19 mouse cellular contexts compared by ENCODE assay signal in genomic region chr1:145139267-145139651, GRCm38 (mm10).
DNase-seq lines count a peak whose midpoint lies in the region; ATAC-seq and TF ChIP-seq lines count a peak whose summit lies in the region.
"Had no signal": no experiment of that assay in that cellular context is flagged by ENCODE, and none has a peak within 500 bp of the region (broad histone marks: within the 10 kb centered on the region; RNA-seq: fewer than 3 reads in every experiment).

No protein-coding gene starts in this region.

- H3K4me3 ChIP-seq in forebrain, embryonic 13.5 days: no peak overlapping the region
- no peak overlapping the region for H3K4me3 ChIP-seq in forebrain, embryonic 11.5 days (ENCODE audit: low read depth, low read length)
- H3K4me3 ChIP-seq in hindbrain, embryonic 16.5 days (ENCODE audit: low read length): no peak overlapping the region
- H3K4me3 ChIP-seq in hindbrain, postnatal 0 days (ENCODE audit: low read length): no peak overlapping the region
- peak overlapping the region; percentile 76 for H3K4me3 ChIP-seq in megakaryocyte, embryonic 14.5 days (replicated peaks)
- H3K4me3 ChIP-seq: embryonic facial prominence, embryonic 13.5 days; gastrocnemius, adult 2 months; hindbrain, embryonic 12.5 days; intestine, embryonic 15.5 days had no signal

- H3K27me3 ChIP-seq in forebrain, embryonic 13.5 days: no peaks in the 10 kb centered on the region
- no peaks in the 10 kb centered on the region for H3K27me3 ChIP-seq in forebrain, embryonic 11.5 days (ENCODE audit: control insufficient read depth, insufficient read depth, low read length)
- no peaks in the 10 kb centered on the region for H3K27me3 ChIP-seq in hindbrain, embryonic 16.5 days (replicated peaks; ENCODE audit: control insufficient read depth, insufficient read depth, low read length)
- no peaks in the 10 kb centered on the region for H3K27me3 ChIP-seq in hindbrain, postnatal 0 days (ENCODE audit: insufficient read depth, low read length)
- no peaks in the 10 kb centered on the region for H3K27me3 ChIP-seq in megakaryocyte, embryonic 14.5 days (replicated peaks)
- H3K27me3 ChIP-seq: embryonic facial prominence, embryonic 13.5 days; hindbrain, embryonic 12.5 days; intestine, embryonic 15.5 days had no signal

- H3K9ac ChIP-seq in forebrain, embryonic 13.5 days: no peak overlapping the region
- H3K9ac ChIP-seq in forebrain, embryonic 11.5 days (ENCODE audit: low read length): no peak overlapping the region
- H3K9ac ChIP-seq in hindbrain, embryonic 16.5 days (ENCODE audit: low read depth, low read length): no peak overlapping the region
- no peak overlapping the region for H3K9ac ChIP-seq in hindbrain, postnatal 0 days (replicated peaks; ENCODE audit: low read length)
- H3K9ac ChIP-seq: embryonic facial prominence, embryonic 13.5 days; hindbrain, embryonic 12.5 days; intestine, embryonic 15.5 days had no signal

- no peaks in the 10 kb centered on the region for H3K9me3 ChIP-seq in forebrain, embryonic 13.5 days (replicated peaks)
- H3K9me3 ChIP-seq in forebrain, embryonic 11.5 days (ENCODE audit: control insufficient read depth, low read length): no peaks in the 10 kb centered on the region
- no peaks in the 10 kb centered on the region for H3K9me3 ChIP-seq in hindbrain, embryonic 16.5 days (ENCODE audit: control insufficient read depth, low read length)
- no peaks in the 10 kb centered on the region for H3K9me3 ChIP-seq in hindbrain, postnatal 0 days (ENCODE audit: low read length)
- no peaks in the 10 kb centered on the region for H3K9me3 ChIP-seq in megakaryocyte, embryonic 14.5 days
- H3K9me3 ChIP-seq: embryonic facial prominence, embryonic 13.5 days; hindbrain, embryonic 12.5 days; intestine, embryonic 15.5 days had no signal

- TF ChIP-seq CTCF in hindbrain, postnatal 0 days (IDR thresholded peaks at IDR 0.05; ENCODE audit: low read depth): no peak

- no peak overlapping the region for H3K4me2 ChIP-seq in forebrain, embryonic 13.5 days
- no peak overlapping the region for H3K4me2 ChIP-seq in forebrain, embryonic 11.5 days (ENCODE audit: low read depth, low read length, severe bottlenecking)
- H3K4me2 ChIP-seq in hindbrain, embryonic 16.5 days (ENCODE audit: low read length): no peak overlapping the region
- H3K4me2 ChIP-seq in hindbrain, postnatal 0 days (ENCODE audit: low read depth, low read length): no peak overlapping the region
- H3K4me2 ChIP-seq: embryonic facial prominence, embryonic 13.5 days; hindbrain, embryonic 12.5 days; intestine, embryonic 15.5 days had no signal

- H3K36me3 ChIP-seq in forebrain, embryonic 13.5 days (ENCODE audit: poor library complexity, severe bottlenecking): no peaks in the 10 kb centered on the region
- no peaks in the 10 kb centered on the region for H3K36me3 ChIP-seq in forebrain, embryonic 11.5 days (ENCODE audit: control insufficient read depth, insufficient read depth, low read length)
- H3K36me3 ChIP-seq in hindbrain, embryonic 16.5 days (ENCODE audit: control insufficient read depth, insufficient read depth, low read length): no peaks in the 10 kb centered on the region
- H3K36me3 ChIP-seq in hindbrain, postnatal 0 days (ENCODE audit: insufficient read depth, low read length): no peaks in the 10 kb centered on the region
- H3K36me3 ChIP-seq in megakaryocyte, embryonic 14.5 days (replicated peaks; ENCODE audit: low read length): peaks cover 3% of the 10 kb centered on the region
- H3K36me3 ChIP-seq: embryonic facial prominence, embryonic 13.5 days; G1E; hindbrain, embryonic 12.5 days; intestine, embryonic 15.5 days had no signal

- H3K27ac ChIP-seq in forebrain, embryonic 13.5 days: no peak overlapping the region
- no peak overlapping the region for H3K27ac ChIP-seq in forebrain, embryonic 11.5 days (ENCODE audit: low read depth, low read length)
- no peak overlapping the region for H3K27ac ChIP-seq in hindbrain, embryonic 16.5 days (ENCODE audit: low read depth, low read length)
- no peak overlapping the region for H3K27ac ChIP-seq in hindbrain, postnatal 0 days
- H3K27ac ChIP-seq: embryonic facial prominence, embryonic 13.5 days; gastrocnemius, adult 2 months; hindbrain, embryonic 12.5 days; intestine, embryonic 15.5 days had no signal

- peaks cover 3% of the 10 kb centered on the region; the same call in 1 of the 2 replicates for H3K4me1 ChIP-seq in forebrain, embryonic 13.5 days
- H3K4me1 ChIP-seq in forebrain, embryonic 11.5 days (replicated peaks; ENCODE audit: control insufficient read depth, insufficient read depth, low read length): no peaks in the 10 kb centered on the region
- peaks cover 5% of the 10 kb centered on the region; the same call in 1 of the 2 replicates for H3K4me1 ChIP-seq in hindbrain, embryonic 16.5 days (ENCODE audit: control insufficient read depth, insufficient read depth, low read depth, low read length)
- no peaks in the 10 kb centered on the region for H3K4me1 ChIP-seq in hindbrain, postnatal 0 days (ENCODE audit: insufficient read depth, low read length)
- peaks cover 39% of the 10 kb centered on the region for H3K4me1 ChIP-seq in megakaryocyte, embryonic 14.5 days
- H3K4me1 ChIP-seq: embryonic facial prominence, embryonic 13.5 days; hindbrain, embryonic 12.5 days; intestine, embryonic 15.5 days had no signal

- no peak for DNase-seq in forebrain, embryonic 11.5 days (ENCODE audit: low spot score)
- no peak for DNase-seq in hindbrain, postnatal 0 days (ENCODE audit: low spot score)
- DNase-seq in adrenal gland, postnatal 36 days: no peak
- DNase-seq: adrenal gland, postnatal 10 days; B cell, adult 2 months; cerebellum, adult 11-12 months; cerebellum, adult 9-10 months; gastrocnemius, adult 2 months; gastrocnemius, postnatal 25 days; heart, postnatal 4 days had no signal

- ATAC-seq in forebrain, embryonic 13.5 days: peak; percentile 48
- ATAC-seq in forebrain, embryonic 11.5 days (replicated peaks; ENCODE audit: low FRiP score): no peak
- ATAC-seq in hindbrain, embryonic 16.5 days: 0 out of 2 replicates have a peak, but pooled peaks have one; percentile 20
- ATAC-seq in hindbrain, postnatal 0 days: no peak
- no peak for ATAC-seq in megakaryocyte, adult 5-6 weeks (ENCODE audit: poor library complexity, severe bottlenecking)
- ATAC-seq: CD4-positive, CD25-positive, alpha-beta regulatory T cell, adult 4 months had no signal

Comparison
In these comparisons a context has a peak if more than half of its experiments do, and no peak if none do; other contexts are left out.
1. ATAC-seq: peak in forebrain, embryonic 13.5 days (single experiment) and hindbrain, embryonic 16.5 days (single experiment); none in forebrain, embryonic 11.5 days (single experiment), hindbrain, postnatal 0 days (single experiment) and megakaryocyte, adult 5-6 weeks (single experiment).